Mouse (Mus musculus) CH12.LX (cell line): ENCODE data around the gene Tubg1.

Source experiments
- BHLHE40 ChIP-seq: IDR thresholded peaks from 2 replicates; pipeline ENCODE4 v1.6.1; 2011; ENCODE audit warnings: mild to moderate bottlenecking, low read depth, low read length, improper control_type of control experiment
- CHD2 ChIP-seq: IDR thresholded peaks from 2 replicates; pipeline ENCODE4 v1.6.1; 2011; ENCODE audit warnings: low read length, improper control_type of control experiment
- E2F4 ChIP-seq: IDR thresholded peaks from 2 replicates; pipeline ENCODE4 v1.6.1; 2011; ENCODE audit warnings: low read depth, low read length, improper control_type of control experiment; ENCODE audit not compliant: insufficient replicate concordance
- ELF1 ChIP-seq: IDR thresholded peaks from 2 replicates; pipeline ENCODE4 v1.6.1; 2014; ENCODE audit warnings: low read depth, mild to moderate bottlenecking, inconsistent platforms, low read length, improper control_type of control experiment
- EP300 ChIP-seq: IDR thresholded peaks from 2 replicates; pipeline ENCODE4 v1.6.1; 2011; ENCODE audit warnings: low read length, improper control_type of control experiment
- KAT2A ChIP-seq: IDR thresholded peaks from 2 replicates; pipeline ENCODE4 v1.6.1; 2012; ENCODE audit warnings: low read length, improper control_type of control experiment, inconsistent platforms; ENCODE audit not compliant: insufficient replicate concordance
- MAFK ChIP-seq: IDR thresholded peaks from 2 replicates; pipeline ENCODE4 v1.6.1; 2011; ENCODE audit warnings: low read length, improper control_type of control experiment; ENCODE audit not compliant: insufficient replicate concordance
- MEF2A ChIP-seq: IDR thresholded peaks from 2 replicates; pipeline ENCODE4 v1.6.1; 2014; ENCODE audit warnings: low read depth, mild to moderate bottlenecking, inconsistent platforms, low read length, improper control_type of control experiment, borderline replicate concordance
- MYC ChIP-seq: IDR thresholded peaks from 2 replicates; pipeline ENCODE4 v1.6.1; 2011; ENCODE audit warnings: low read depth, mild to moderate bottlenecking, improper control_type of control experiment, low read length
- POLR2A ChIP-seq: IDR thresholded peaks from 2 replicates; pipeline ENCODE4 v1.6.1; 2011; ENCODE audit warnings: low read depth, mild to moderate bottlenecking, improper control_type of control experiment, low read length
- RCOR1 ChIP-seq: conservative IDR thresholded peaks from 2 replicates; pipeline ENCODE4 v1.6.1; 2012; ENCODE audit warnings: low read depth, mild to moderate bottlenecking, inconsistent platforms, low read length, improper control_type of control experiment
- USF1 ChIP-seq: IDR thresholded peaks from 2 replicates; pipeline ENCODE4 v1.6.1; 2014; ENCODE audit warnings: low read depth, mild to moderate bottlenecking, inconsistent platforms, low read length, improper control_type of control experiment
- ZC3H11A ChIP-seq: IDR thresholded peaks from 2 replicates; pipeline ENCODE4 v1.6.1; 2012; ENCODE audit warnings: low read depth, mild to moderate bottlenecking, inconsistent platforms, low read length, improper control_type of control experiment
- ZMIZ1 ChIP-seq: IDR thresholded peaks from 2 replicates; pipeline ENCODE4 v1.6.1; 2012; ENCODE audit warnings: low read depth, mild to moderate bottlenecking, inconsistent platforms, low read length, improper control_type of control experiment

DNA sequence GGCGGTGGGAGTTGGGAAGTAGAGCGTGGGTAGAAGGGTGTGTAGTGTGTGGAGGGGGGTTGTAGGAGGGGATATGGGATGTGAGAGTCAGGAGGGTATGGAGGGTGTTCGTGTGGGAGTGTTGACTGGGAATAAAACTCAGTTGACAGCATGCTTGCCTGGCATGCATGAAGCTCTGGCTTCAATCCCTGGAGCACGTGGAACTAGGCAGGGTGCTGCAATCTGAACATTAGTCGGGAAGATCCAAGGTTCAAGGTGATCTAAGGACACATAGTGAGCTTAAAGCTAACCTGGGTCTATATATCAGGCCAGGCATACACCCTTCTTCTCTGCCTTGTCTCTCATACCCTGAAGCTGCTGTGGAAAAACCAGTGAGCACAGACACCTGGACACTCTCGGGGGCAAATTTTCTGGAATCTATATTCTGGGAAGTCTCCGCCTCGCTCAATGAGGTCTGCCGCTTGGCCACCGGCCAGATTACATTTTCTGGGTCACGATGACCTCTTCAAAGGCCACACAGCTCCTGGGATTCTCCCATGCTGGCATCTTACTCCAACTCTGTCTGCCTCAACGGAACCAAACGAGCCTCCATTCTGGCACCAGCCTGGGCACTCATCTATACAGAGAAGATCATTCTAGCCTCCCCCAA is 14.6 kb downstream of the Tubg1 start:
- TF ChIP-seq E2F4 (no peak), POLR2A (no peak), EP300 (no peak), MEF2A (no peak), RCOR1 (no peak), BHLHE40 (no peak), MAFK (no peak), ZMIZ1 (no peak), KAT2A (no peak), CHD2 (no peak), MYC (no peak), ELF1 (no peak), ZC3H11A (no peak), USF1 (no peak)
